Mouse (Mus musculus): ENCODE results near the gene Twf1.

DNA sequence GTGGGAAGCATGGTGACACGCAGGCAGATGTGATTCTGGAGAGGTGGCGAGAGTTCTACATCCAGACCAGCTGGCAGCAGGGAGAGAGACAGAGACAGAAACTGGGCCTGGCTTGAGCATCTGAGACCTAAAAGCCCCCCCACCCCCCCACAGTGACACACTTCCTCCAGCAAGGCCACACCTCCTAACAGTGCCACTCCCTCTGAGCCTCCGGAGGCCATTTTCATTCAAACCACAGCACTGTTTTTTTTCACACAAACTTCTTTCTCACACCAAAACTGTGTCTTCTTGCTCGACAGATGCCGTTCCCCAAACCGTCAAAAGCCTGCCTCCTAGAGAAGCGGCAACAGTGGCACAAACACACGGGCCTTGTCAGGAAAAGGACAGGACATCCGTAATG lies 36.2 kb downstream of the Twf1 start:
- TF ChIP-seq FLI1 (IDR thresholded peaks at IDR 0.05; ENCODE audit: low read length) = no peak
- TF ChIP-seq GATA1 (IDR thresholded peaks at IDR 0.05; ENCODE audit: borderline replicate concordance, low read length) = no peak
